ENCODE assay signal across 31 mouse cellular contexts in the genomic region with DNA sequence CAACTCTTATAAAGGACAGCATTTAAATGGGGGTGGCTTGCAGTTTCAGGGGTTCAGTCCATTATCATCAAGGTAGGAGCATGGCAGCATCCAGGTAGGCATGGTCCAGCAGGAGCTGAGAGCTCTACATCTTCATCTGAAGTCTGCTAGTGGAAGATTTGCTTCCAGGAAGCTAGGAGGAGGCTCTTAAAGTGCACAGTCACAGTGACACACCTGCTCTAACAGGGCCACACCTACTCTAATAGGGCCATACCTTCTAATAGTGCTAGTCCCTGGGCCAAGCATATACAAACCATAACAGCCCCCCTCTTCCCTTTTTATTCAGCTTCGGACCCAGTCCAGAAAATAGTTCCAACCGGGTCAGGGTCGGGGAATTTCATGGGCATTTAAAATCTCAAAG. TPM values are rescaled to one million over a fixed set of nuclear protein-coding genes. Genes with fewer than 3 reads are reported as not detected.
A peak's percentile ranks its signal among the peaks of the same experiment; 100 is the strongest.
DNase-seq lines count a peak whose midpoint lies in the region; ATAC-seq lines count a peak whose summit lies in the region.
"Had no signal": no experiment of that assay in that cellular context is flagged by ENCODE, and none has a peak within 500 bp of the region (broad histone marks: within the 10 kb centered on the region; RNA-seq: fewer than 3 reads in every experiment).

No protein-coding gene starts in this region.

- H3K9ac ChIP-seq in heart, embryonic 12.5 days: no peak overlapping the region
- no peak overlapping the region for H3K9ac ChIP-seq in liver, embryonic 13.5 days
- no peak overlapping the region for H3K9ac ChIP-seq in stomach, embryonic 15.5 days
- no peak overlapping the region for H3K9ac ChIP-seq in hindbrain, embryonic 13.5 days
- H3K9ac ChIP-seq: embryonic facial prominence, embryonic 12.5 days; heart, embryonic 15.5 days; hindbrain, embryonic 12.5 days; lung, embryonic 14.5 days; midbrain, embryonic 15.5 days; neural tube, embryonic 15.5 days had no signal

- H3K4me2 ChIP-seq in heart, embryonic 12.5 days: no peak overlapping the region
- H3K4me2 ChIP-seq in liver, embryonic 13.5 days: peak overlapping the region; percentile 28
- no peak overlapping the region for H3K4me2 ChIP-seq in stomach, embryonic 15.5 days
- H3K4me2 ChIP-seq in hindbrain, embryonic 13.5 days: no peak overlapping the region
- H3K4me2 ChIP-seq: embryonic facial prominence, embryonic 12.5 days; heart, embryonic 15.5 days; hindbrain, embryonic 12.5 days; lung, embryonic 14.5 days; midbrain, embryonic 15.5 days; neural tube, embryonic 15.5 days had no signal

- no peaks in the 10 kb centered on the region for H3K4me1 ChIP-seq in heart, embryonic 12.5 days (replicated peaks)
- 0 out of 2 replicates have a peak, but pooled peaks cover under 1% of the 10 kb centered on the region for H3K4me1 ChIP-seq in heart, embryonic 10.5 days
- H3K4me1 ChIP-seq in liver, embryonic 13.5 days (replicated peaks): peaks cover 34% of the 10 kb centered on the region
- H3K4me1 ChIP-seq in stomach, embryonic 15.5 days: peaks cover under 1% of the 10 kb centered on the region; the same call in 1 of the 2 replicates
- H3K4me1 ChIP-seq in hindbrain, embryonic 13.5 days (replicated peaks): 0 out of 2 replicates have a peak, but pooled peaks cover 2% of the 10 kb centered on the region
- H3K4me1 ChIP-seq: embryonic facial prominence, embryonic 12.5 days; heart, embryonic 15.5 days; hindbrain, embryonic 12.5 days; midbrain, embryonic 15.5 days had no signal

- WGBS in heart, embryonic 12.5 days: 82% methylated on average over 3 of the region's 3 CpGs
- WGBS in heart, embryonic 10.5 days: 83% methylated on average over 3 of the region's 3 CpGs
- WGBS in liver, embryonic 13.5 days (ENCODE audit: insufficient replicate concordance): 77% methylated on average over 3 of the region's 3 CpGs
- WGBS in stomach, embryonic 15.5 days: 72% methylated on average over 3 of the region's 3 CpGs
- 76% methylated on average over 3 of the region's 3 CpGs for WGBS in hindbrain, embryonic 13.5 days

- no peak overlapping the region for H3K27ac ChIP-seq in heart, embryonic 12.5 days (ENCODE audit: poor library complexity, severe bottlenecking)
- H3K27ac ChIP-seq in heart, embryonic 10.5 days: no peak overlapping the region
- H3K27ac ChIP-seq in liver, embryonic 13.5 days: peak overlapping the region; percentile 63
- H3K27ac ChIP-seq in stomach, embryonic 15.5 days: no peak overlapping the region
- no peak overlapping the region for H3K27ac ChIP-seq in hindbrain, embryonic 13.5 days
- H3K27ac ChIP-seq: embryonic facial prominence, embryonic 12.5 days; heart, adult 2 months; heart, embryonic 15.5 days; hindbrain, embryonic 12.5 days; midbrain, embryonic 15.5 days; neural tube, embryonic 15.5 days had no signal

- 0 out of 2 replicates have a peak, but pooled peaks cover 7% of the 10 kb centered on the region for H3K27me3 ChIP-seq in heart, embryonic 12.5 days (replicated peaks)
- no peaks in the 10 kb centered on the region for H3K27me3 ChIP-seq in heart, embryonic 10.5 days (ENCODE audit: insufficient read depth, poor library complexity, severe bottlenecking)
- peaks cover 5% of the 10 kb centered on the region for H3K27me3 ChIP-seq in liver, embryonic 13.5 days
- H3K27me3 ChIP-seq in stomach, embryonic 15.5 days (replicated peaks): no peaks in the 10 kb centered on the region
- H3K27me3 ChIP-seq in hindbrain, embryonic 13.5 days: peaks cover 6% of the 10 kb centered on the region; the same call in 1 of the 2 replicates
- H3K27me3 ChIP-seq: heart, embryonic 15.5 days; midbrain, embryonic 15.5 days had no signal

- peaks cover 6% of the 10 kb centered on the region; the same call in 1 of the 2 replicates for H3K9me3 ChIP-seq in heart, embryonic 12.5 days (replicated peaks)
- H3K9me3 ChIP-seq in heart, embryonic 10.5 days: 0 out of 2 replicates have a peak, but pooled peaks cover 7% of the 10 kb centered on the region
- no peaks in the 10 kb centered on the region for H3K9me3 ChIP-seq in liver, embryonic 13.5 days (replicated peaks)
- H3K9me3 ChIP-seq in stomach, embryonic 15.5 days: no peaks in the 10 kb centered on the region
- no peaks in the 10 kb centered on the region for H3K9me3 ChIP-seq in hindbrain, embryonic 13.5 days
- H3K9me3 ChIP-seq: embryonic facial prominence, embryonic 12.5 days; heart, embryonic 15.5 days; hindbrain, embryonic 12.5 days; midbrain, embryonic 15.5 days; neural tube, embryonic 15.5 days had no signal

- H3K36me3 ChIP-seq in heart, embryonic 12.5 days: no peaks in the 10 kb centered on the region
- H3K36me3 ChIP-seq in heart, embryonic 10.5 days: no peaks in the 10 kb centered on the region
- H3K36me3 ChIP-seq in liver, embryonic 13.5 days: no peaks in the 10 kb centered on the region
- no peaks in the 10 kb centered on the region for H3K36me3 ChIP-seq in stomach, embryonic 15.5 days
- H3K36me3 ChIP-seq in hindbrain, embryonic 13.5 days: no peaks in the 10 kb centered on the region
- H3K36me3 ChIP-seq: embryonic facial prominence, embryonic 12.5 days; heart, embryonic 15.5 days; hindbrain, embryonic 12.5 days; midbrain, embryonic 15.5 days; neural tube, embryonic 15.5 days had no signal

- no peak overlapping the region for H3K4me3 ChIP-seq in heart, embryonic 12.5 days
- H3K4me3 ChIP-seq in heart, embryonic 10.5 days: no peak overlapping the region
- no peak overlapping the region for H3K4me3 ChIP-seq in liver, embryonic 13.5 days (replicated peaks)
- no peak overlapping the region for H3K4me3 ChIP-seq in stomach, embryonic 15.5 days (replicated peaks)
- no peak overlapping the region for H3K4me3 ChIP-seq in hindbrain, embryonic 13.5 days
- H3K4me3 ChIP-seq: embryonic facial prominence, embryonic 12.5 days; heart, adult 2 months; heart, embryonic 15.5 days; hindbrain, embryonic 12.5 days; midbrain, embryonic 15.5 days; neural tube, embryonic 15.5 days had no signal

- peak; percentile 79; the same call in 1 of the 2 replicates for ATAC-seq in heart, embryonic 12.5 days (ENCODE audit: insufficient number of reproducible peaks, low FRiP score)
- ATAC-seq in erythroid progenitor cell, adult 5-6 weeks (replicated peaks; ENCODE audit: low FRiP score, poor library complexity, severe bottlenecking): peak; percentile 87
- ATAC-seq in liver, embryonic 13.5 days (ENCODE audit: low read depth): peak; percentile 95
- peak; percentile 63; the same call in 1 of the 2 replicates for ATAC-seq in stomach, embryonic 15.5 days (ENCODE audit: insufficient read depth, low FRiP score, low read depth)
- no peak for ATAC-seq in hindbrain, embryonic 13.5 days (ENCODE audit: low FRiP score)
- ATAC-seq: activated CD4-positive, CD25-positive, alpha-beta regulatory T cell, adult 4 months; CD4-positive, CD25-positive, alpha-beta regulatory T cell, adult 4 months; forebrain, embryonic 16.5 days; midbrain, embryonic 15.5 days had no signal

- DNase-seq in heart, embryonic 10.5 days (ENCODE audit: low spot score): no peak
- DNase-seq in liver, embryonic 13.5 days: peak; percentile 23
- no peak for DNase-seq in right cerebral cortex, postnatal 14 days
- no peak for DNase-seq in retina, embryonic 14.5 days (ENCODE audit: low spot score)
- DNase-seq: adrenal gland, adult 8-10 months; cerebellum, adult 11 months; cerebellum, adult 9-11 months; embryo, embryonic 11 days; gastrocnemius, postnatal 14 days; heart, adult 2 months; heart, postnatal 36 days; kidney, adult 11 months; kidney, postnatal 14 days; layer of hippocampus, postnatal 36 days; left cerebral cortex, postnatal 4 days; lung, embryonic 14.5 days; lung, postnatal 14 days; spleen, adult 18-20 months; thymus, adult 2 months had no signal

RNA-seq across cellular contexts. Expression of gene Ssr1, which starts 5.7 kb away (rescaled TPM):
- polyA plus RNA-seq in heart, embryonic 12.5 days (2016; fragmentation: Nextera tagmentation; extraction: Ambion mirVana): 124 and 130 TPM in 2 replicates
- 114 TPM in 2 replicates for polyA plus RNA-seq in heart, embryonic 10.5 days (2016; fragmentation: Nextera tagmentation; extraction: Ambion mirVana)
- 76.0 and 76.3 TPM in 2 replicates for total RNA-seq in erythroid progenitor cell, adult 5-6 weeks (2015; ENCODE audit: low replicate concordance)
- total RNA-seq in erythroid progenitor cell, adult 5-6 weeks (2017; ENCODE audit: low replicate concordance): 66.6 and 69.7 TPM in 2 replicates
- polyA plus RNA-seq in liver, embryonic 13.5 days (2015; fragmentation: Nextera tagmentation; extraction: Ambion mirVana): 93.6 and 119 TPM in 2 replicates
- polyA plus RNA-seq in stomach, embryonic 15.5 days (2015; fragmentation: Nextera tagmentation; extraction: Ambion mirVana): 149 and 157 TPM in 2 replicates
- 67.2 and 70.0 TPM in 2 replicates for polyA plus RNA-seq in hindbrain, embryonic 13.5 days (2015; fragmentation: Nextera tagmentation; extraction: Ambion mirVana)

RNA-seq across cellular contexts. Expression of gene Riok1, which starts 37.1 kb away (rescaled TPM):
- 34.2 and 36.7 TPM in 2 replicates for polyA plus RNA-seq in heart, embryonic 12.5 days (2016; fragmentation: Nextera tagmentation; extraction: Ambion mirVana)
- 36.2 and 41.9 TPM in 2 replicates for polyA plus RNA-seq in heart, embryonic 10.5 days (2016; fragmentation: Nextera tagmentation; extraction: Ambion mirVana)
- total RNA-seq in erythroid progenitor cell, adult 5-6 weeks (2015; ENCODE audit: low replicate concordance): 37.8 and 71.7 TPM in 2 replicates
- 78.0 and 78.3 TPM in 2 replicates for total RNA-seq in erythroid progenitor cell, adult 5-6 weeks (2017; ENCODE audit: low replicate concordance)
- polyA plus RNA-seq in liver, embryonic 13.5 days (2015; fragmentation: Nextera tagmentation; extraction: Ambion mirVana): 26.2 and 30.0 TPM in 2 replicates
- 48.1 and 51.1 TPM in 2 replicates for polyA plus RNA-seq in stomach, embryonic 15.5 days (2015; fragmentation: Nextera tagmentation; extraction: Ambion mirVana)
- polyA plus RNA-seq in hindbrain, embryonic 13.5 days (2015; fragmentation: Nextera tagmentation; extraction: Ambion mirVana): 62.7 and 63.8 TPM in 2 replicates

RNA-seq across cellular contexts. Expression of gene Cage1, which starts 37.2 kb away (rescaled TPM):
- polyA plus RNA-seq in heart, embryonic 12.5 days (2016; fragmentation: Nextera tagmentation; extraction: Ambion mirVana): 1.3 TPM in 2 replicates
- polyA plus RNA-seq in heart, embryonic 10.5 days (2016; fragmentation: Nextera tagmentation; extraction: Ambion mirVana): 0.74 and 0.87 TPM in 2 replicates
- total RNA-seq in erythroid progenitor cell, adult 5-6 weeks (2015; ENCODE audit: low replicate concordance): not detected in 2 replicates
- 1.5 TPM in 1 of 2 replicates, not detected in the other for total RNA-seq in erythroid progenitor cell, adult 5-6 weeks (2017; ENCODE audit: low replicate concordance)
- 0.50 and 0.60 TPM in 2 replicates for polyA plus RNA-seq in liver, embryonic 13.5 days (2015; fragmentation: Nextera tagmentation; extraction: Ambion mirVana)
- polyA plus RNA-seq in stomach, embryonic 15.5 days (2015; fragmentation: Nextera tagmentation; extraction: Ambion mirVana): 0.98 and 1.2 TPM in 2 replicates
- 2.4 and 2.7 TPM in 2 replicates for polyA plus RNA-seq in hindbrain, embryonic 13.5 days (2015; fragmentation: Nextera tagmentation; extraction: Ambion mirVana)
